Mouse (Mus musculus): ENCODE measurements around the gene Hhipl1.

Hhipl1 gene

DNA sequence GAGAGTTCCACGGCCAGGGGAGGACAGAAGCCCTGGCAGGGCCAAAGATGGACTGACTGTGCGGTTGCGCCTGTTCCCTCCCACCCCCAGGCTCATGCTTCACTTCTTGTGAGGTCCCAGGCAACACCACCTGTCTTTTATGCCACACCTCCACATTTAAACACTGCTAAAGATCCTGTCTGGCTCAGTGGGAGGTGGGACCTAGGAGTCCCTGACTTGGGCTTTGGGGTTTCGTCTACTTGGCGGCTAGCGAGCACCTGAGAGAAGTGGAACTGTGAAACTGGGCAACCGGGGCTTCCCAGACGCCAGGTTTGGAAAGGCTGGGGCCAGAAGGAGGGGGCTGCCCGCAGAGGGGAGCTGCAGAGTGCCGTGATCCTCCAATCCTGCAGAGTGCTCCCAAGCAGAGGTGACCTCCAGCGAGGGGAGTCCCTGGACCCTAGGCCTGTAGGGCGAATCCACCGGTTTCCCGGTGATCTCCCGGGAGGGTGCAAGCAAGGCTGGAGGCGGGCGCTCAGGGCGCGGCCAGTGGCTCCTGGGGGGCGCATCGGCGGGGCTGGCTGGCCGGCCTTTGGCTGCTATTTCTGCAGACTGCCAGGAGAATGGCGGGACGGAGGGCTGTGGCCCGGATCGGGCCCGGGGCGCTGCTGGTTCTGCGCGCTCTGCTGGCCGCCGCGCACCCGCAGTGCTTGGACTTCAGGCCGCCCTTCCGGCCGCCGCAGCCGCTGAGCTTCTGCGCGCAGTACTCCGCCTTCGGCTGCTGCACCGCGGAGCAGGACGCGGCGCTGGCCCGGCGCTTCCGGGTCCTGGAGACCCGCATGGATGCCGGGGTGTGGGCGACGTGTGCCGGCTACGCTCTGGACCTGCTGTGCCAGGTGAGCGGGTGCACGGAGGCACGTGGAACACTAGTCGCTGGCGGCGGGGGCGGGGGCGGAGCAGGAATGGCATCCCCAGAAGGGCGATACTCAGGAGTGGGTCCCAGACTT is at the start of gene Hhipl1:
Gene Hhipl1, plus strand, starts transcription at position 459 of the 983 bp plus-strand sequence.
- DNase-seq: peak; percentile 96

DNA sequence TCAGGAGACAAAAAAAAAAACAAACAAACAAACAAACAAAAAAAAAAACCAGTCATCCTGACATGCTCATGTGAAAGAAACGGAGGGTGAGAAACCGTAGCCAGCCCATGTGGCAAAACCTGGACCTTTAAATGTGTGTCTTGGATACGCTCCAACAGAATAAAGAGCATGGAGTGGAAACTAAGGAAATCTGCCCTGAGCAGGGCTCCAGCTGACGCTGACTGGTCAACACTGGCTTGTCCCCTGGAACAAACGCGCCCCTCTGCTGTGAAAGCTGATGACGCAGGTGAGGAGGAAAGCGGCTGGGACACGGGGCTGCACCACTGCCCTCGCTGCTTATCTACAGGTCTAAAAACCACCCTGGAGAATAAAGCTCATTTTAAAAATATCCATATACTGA is 49.3 kb upstream of the Hhipl1 start:
- DNase-seq: no peak

DNA sequence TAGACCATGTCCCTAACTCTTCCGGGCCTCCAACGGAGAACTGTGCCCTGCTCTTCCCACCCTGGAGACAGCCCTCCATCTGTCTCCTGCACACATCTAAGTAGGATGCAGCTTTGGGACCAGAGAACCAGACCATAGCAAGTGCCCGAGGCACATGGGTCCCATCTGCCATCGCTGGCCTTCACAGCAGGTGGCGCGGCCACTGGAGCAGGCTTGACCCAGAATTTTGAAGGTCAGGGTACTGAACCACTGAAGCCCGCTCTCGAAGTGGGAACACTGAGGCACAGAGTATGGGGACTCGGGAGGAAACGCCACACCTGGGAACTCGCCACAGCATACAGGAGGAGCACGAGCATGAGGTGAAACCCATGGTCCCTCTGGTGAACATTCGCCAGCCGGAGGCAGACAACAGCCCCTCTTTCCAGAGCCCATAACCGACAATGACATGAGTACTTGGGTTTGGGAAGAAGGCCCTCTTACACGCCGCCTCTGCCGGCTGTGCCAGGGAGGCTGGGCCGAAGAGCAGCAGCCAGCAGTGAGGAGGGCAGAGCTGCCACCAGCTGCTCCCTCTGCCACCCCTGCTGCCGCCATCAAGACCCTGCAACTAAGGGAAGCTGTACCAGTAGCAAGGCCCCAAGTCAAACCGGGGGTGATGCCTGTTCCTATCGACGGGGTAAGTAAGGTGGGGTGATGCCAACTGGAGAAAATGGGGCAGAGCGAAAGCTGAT is 46.6 kb upstream of the Hhipl1 start:
- DNase-seq: no peak

DNA sequence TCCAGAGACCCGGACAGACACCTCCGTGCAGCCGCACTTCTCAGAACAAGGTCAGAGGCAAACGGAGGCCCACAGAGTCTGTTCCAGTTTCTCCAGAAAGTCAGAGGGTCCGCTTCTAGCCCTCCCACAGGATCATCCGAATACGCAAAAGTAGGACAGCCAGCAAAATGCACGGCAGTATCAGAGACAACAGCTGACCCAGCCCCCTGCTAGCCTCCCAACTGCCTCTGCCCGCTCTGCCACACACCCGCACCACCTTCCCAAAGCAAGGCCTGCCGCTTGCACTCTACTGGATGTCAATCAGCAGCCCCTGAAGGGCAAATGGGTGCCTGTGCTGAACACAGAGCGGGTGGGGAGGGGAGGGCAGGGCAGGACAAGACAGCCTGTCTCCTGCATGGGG is 45.1 kb upstream of the Hhipl1 start:
- no peak for DNase-seq

DNA sequence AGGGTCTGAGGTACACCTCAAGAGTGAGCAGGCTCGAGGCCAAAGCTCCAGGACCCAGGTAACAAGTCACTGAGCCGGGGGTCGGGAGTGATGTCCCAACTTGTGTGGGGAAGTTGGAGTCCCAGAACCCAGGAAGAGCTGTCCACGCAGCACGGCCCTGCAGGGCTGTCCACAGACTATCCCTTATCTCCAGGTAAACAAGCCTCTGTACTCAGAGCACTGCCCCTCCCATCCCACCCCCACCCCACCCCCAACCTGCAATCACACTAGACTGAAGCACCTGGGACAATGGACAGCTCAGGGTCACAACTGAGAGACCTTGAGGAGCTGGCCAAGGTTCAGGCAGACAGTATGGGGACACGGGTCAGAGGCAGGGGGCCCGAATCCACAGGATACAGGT is 41.2 kb upstream of the Hhipl1 start:
- no peak for DNase-seq

DNA sequence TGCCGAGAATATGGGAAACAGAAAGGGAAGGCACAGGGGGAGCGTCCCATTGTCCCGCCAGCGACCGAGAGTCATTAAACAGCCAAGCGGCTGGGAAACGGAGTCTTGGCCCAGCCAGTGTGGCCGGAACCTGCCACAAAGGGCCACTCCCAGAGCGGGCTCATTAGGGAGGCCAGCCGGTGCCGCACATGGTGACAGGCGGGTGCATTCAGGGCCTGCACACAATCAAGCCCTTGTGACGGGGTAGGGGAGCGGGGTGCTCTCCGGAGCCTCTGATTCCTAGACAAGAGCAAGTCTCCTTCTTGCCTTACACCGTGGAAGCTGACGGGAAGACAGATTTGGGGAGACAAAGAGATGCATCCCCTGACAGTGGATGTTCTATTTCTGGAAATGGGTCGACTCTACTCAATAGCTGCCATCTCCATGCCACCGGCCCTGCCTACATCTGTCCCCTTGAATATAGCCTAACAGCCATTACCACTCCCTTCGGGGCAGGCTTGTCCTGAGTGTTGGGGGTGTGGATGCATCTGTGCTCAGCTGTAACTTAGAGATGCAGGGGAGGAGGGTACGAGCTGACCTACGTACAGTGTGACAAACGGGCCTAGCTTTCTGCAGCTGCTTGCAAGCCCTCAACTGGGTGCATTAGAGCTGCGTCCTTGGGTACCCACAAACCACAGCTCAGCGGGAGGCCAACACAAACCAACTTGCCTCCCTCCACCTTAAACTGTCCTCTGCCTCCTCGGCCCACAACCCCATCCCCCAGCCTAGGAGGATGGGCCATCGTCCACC is 40.0 kb upstream of the Hhipl1 start:
- peak; percentile 98 for DNase-seq

DNA sequence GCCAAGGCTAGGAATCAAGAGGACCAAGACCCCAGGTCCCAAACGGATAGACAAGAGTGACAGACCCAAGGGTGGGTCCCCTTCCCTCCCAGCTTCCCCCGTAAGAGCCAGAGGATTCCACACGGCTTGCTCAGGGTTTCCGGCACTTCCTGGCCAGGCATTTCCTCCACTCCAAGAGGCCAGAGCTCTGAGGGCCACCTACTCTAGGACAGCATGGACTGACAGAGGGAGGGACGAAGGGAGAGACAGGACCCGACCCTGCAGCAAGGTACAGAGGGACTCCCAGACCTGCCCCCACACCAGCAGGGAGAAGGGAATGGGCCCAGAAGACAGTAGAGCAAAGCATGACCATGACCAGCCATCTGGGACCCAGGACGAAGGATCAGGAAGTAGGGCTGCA is 38.4 kb upstream of the Hhipl1 start:
- peak; percentile 98 for DNase-seq

DNA sequence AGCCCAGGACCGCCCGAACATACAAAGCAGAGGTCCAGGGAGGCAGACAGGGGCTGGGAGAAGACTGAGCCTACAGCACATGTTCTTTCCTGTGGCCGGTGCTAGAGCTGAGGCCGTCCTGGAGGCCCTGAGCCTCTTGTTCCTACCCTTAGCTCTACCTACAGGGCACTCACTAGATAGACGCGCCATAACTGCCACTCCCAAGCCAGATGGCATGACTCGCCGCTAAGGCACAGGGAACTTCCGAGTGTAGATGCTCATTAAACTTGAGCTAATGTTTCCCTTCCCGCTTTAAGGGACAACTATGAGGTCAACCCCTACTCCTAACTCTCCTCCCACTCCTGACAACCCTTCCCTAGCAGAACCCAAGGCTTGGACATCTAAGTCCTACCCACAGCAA is 37.1 kb upstream of the Hhipl1 start:
- no peak for DNase-seq

DNA sequence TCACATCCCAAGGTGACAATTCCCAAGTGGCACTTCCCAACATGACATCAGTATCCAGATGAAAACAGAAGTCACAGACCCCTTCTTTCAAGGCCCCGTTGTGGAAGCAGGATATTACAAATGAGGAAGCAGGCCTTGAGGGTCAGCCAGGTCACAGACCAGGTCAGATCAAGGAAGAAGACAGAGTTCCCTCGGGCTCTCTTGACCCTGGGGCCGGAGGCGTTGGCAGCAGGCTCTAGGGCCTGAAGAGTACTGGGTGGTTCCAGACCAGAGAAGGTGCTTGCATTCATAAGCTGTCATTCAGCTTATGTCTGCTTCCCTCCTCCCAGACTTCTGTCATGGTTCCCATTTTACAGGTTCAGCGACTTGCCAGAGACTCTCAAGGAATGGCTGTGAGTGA is 36.4 kb upstream of the Hhipl1 start:
- DNase-seq: no peak

DNA sequence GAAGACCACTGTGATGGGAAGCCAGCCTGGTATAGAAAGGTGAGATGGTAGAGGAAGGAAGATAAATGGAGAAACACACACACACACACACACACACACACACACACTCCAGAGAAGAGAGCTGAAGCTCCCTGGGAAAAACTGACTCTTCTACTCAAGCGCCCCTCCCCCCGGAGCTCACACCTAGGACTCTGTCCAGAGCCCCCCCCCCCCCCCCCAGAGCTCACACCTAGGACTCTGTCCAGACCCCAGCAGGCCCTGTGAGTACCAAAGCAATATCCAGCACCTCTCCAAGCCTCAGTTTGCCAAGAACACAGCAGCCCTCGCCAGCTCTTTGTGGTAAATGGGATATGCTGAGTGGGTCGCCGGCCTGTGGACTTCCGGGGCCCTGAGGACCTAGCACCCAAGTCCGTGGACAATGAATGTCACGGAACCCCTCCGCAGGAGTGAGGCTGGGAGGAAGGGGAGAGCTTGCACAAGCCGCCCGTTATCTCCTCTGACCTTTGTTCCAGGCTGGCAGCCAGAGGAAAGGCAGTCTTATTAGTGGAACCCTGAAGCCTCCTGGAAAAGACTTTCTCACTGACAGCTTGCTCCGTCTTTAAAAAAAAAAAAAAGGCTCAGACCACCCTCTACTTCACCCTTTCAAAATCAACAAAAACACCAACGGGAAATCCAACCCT is 35.7 kb upstream of the Hhipl1 start:
- no peak for DNase-seq

DNA sequence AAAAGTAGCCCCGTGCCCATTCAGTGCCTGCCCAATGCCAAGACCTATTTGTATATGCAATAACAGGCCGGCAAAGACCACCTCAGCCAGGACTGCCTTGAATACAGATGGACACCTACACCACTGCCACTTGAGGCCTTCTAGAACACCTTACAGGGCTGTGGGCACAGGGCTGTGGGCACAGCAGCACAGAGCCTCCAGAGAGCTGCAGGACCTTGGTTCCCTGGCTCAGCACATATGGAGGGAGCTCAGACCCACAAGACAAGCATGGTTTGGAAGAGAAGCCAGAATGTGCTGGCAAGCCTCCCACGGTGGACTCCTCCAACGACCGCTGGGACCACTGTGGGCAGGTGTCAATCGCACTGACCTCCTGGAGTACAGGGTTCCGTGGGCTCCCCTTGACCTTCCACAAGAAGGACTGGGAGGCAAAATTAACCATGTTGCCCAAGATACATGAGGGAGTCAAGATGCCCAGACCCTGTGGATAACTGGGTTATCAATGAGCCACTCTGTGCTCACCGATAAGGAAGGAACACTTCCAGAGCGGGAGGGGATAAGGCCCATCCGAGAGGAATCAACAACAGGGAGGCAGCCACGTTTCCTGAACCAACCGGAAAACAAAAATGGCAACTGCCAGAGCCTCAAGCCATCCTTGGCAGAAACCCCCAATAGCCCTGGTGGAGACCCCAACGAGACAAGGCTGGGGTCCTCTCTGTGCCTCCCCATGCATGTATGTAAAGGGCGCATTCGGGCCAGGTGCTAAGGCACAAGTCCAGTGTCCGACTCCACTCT is 34.5 kb upstream of the Hhipl1 start:
- no peak for DNase-seq

DNA sequence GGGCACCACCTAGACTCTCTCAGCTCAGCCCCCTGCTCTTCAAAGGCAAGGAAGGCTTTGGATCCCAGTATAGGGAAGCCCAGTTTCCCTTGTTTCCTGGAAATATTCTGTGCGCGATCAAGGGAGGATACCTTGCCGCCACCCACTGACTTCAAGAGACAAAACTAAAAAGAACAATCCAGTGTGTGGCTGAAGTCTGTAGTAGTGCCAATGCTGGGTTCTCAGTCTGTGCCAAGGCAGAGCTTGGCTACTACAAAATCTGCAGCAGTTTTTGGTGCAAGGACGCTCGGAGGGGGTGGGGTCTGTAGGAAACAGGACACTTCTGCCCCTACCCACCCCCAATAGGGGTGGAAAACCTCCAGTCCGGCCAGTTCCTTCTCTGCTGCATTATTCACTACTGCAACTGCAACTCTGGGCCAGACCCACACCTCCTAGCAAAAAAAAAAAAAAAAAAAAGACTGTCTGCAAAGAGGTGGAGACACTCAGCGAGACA is 33.9 kb upstream of the Hhipl1 start:
- no peak for DNase-seq

DNA sequence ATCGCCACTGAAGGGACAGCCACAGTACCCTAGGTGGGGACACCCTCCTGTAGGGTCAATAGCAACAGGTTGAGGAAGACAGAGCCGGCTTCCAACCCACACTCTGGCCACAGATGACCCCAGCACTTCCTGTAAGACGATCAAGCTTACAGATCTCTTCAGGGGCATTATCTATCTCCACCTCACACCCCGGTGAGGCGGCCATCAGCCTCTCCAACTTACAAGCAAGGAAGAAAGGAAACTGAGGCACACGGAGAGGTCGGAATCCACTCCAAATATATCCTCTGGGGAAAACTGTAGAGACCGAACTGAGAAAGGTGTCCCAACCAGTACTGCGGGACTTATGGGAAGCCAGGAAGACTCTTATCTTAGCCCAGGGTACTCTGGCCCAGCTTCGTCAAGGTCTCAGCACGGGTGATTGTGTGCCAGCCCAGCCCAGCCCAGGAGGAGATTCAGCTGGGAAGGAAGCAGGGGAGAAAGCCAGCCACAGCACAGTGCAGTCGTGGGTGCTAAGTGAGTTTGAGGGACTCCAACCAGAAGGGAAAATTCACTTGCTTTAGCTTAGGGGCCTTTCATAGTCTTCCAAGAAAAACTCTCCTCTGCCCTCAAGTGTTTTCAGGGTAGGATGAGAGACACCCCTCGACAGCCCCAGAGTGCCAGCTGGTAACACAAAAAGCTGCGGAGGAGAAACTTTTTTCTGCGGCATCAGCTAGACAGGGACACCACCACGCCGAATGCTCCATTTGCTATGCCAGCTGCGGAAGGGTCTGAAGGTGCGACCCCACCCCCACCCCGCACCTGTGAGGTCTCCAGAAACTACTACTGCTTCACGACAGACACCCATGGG is 32.4 kb upstream of the Hhipl1 start:
- DNase-seq: no peak

DNA sequence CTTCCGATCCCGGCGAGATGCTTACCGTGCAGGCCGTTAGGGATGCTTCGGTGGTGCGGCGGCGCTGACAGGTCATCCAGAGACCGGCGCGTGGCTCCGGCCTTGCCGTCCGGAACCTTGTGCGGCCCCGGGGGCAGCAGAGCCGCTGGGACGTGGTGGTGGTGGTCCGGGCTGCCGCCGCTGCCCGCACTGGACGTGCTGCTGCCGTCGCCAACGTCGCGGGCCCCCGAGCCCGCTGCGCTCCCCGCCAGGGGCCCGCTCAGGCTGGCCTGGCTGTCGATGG is 31.8 kb upstream of the Hhipl1 start:
- no peak for DNase-seq

DNA sequence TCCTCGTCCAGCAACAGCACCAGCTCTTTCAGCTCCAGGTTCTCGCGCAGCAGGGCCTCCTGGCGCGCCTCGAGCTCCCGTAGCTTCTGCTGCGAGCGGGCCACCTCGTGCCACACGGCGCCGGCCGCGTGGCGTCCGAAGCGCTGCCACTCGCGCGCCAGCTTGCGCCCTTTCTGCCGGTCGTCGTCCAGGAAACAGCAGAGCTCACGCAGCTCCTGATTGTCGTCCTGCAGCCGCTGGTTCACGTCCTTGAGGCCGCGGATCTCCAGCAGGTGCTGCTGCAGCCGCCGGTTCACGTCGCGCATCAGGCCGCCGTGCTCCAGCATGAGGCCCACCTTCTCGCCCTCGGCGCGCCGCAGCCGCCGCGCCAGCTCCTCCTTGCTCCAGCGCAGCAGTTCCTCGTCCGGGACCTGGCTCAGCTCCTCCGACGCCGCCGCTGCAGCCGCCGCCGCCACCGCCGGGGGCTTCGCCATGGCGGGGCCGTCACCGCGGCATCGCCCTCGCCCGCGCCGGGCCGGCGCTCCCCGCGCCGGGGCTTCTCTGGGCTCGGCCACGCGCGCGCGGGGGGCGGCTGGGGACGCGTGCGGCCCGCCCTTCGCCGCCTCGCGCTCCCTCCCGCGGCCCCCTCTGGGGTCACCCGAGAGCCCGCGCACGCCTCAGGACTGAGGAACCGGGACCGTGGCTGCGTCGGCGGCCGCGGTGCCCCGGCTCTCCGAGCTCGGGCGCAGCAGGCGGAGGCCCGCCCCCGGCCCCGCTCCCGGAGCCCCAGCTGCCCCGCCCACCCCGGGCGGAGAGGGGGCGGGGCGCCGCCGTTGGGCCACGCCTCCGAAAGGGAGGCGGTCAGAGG is 31.2 kb upstream of the Hhipl1 start, which contains the start of gene Ccdc85c:
Gene Ccdc85c, minus strand, starts transcription at position 765 of the 847 bp plus-strand sequence.
- DNase-seq: peak; percentile 94

DNA sequence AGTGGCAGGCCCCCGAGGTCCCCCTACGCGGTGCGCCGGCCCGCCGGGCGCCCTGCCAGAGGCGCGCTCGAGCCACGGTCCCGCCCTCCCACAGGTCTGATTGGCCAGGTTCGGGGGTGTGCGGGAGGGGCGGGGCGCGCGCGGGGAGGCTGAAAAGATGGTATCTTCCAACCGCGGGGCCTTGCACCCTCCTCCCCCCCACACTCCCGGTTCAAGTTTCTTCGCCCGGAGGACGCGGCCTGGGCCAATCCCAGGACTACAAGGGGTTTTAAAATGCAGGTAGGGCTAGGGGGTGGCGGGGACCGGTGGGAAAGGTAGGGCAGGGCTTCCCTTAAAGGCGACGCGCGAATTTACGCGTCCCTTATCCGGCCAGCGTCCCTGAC is 30.6 kb upstream of the Hhipl1 start:
- DNase-seq: peak; percentile 100

DNA sequence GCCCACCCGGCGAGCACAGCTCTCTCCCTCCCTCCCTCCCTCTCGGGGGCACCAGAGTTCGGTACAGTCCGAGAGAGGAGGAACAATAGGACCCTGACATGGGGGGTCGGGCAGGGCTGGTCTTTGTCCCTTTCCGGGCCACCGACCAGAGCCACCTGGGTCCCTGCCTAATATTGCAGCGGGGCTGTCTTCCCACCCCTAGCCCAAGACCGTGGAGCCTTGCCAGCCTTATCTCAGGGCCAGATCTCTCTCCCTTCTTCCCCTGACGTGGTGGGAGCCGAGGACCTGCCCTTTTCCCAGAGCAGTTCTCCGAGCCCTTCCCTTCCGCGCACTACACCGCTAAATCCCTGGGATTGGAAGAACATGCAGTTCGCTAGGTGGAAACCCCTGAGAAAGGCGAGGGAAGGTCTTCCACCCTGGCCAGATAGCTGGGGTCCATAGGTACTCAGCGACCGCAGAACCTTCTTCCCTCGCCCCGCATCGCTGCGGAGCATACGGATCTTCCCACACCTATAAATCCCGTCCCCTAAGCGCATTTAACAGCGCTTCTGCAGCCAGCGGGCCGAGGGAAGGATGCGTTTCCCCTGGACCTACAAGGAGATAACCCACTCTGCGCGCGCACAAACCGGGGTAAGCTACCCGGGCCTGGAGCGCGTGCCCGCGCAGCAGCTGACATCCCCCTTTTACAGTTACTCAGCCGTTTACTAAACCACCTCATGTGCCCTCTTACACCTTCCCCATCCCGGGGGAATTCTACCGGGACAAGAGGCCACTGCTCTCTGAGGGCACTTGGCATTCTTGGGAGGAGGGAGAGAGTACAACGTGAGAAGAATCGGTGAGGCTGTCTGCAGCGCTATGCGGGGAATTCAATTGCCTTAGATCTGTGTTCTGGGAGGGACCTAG is 29.9 kb upstream of the Hhipl1 start:
- peak; percentile 97 for DNase-seq

DNA sequence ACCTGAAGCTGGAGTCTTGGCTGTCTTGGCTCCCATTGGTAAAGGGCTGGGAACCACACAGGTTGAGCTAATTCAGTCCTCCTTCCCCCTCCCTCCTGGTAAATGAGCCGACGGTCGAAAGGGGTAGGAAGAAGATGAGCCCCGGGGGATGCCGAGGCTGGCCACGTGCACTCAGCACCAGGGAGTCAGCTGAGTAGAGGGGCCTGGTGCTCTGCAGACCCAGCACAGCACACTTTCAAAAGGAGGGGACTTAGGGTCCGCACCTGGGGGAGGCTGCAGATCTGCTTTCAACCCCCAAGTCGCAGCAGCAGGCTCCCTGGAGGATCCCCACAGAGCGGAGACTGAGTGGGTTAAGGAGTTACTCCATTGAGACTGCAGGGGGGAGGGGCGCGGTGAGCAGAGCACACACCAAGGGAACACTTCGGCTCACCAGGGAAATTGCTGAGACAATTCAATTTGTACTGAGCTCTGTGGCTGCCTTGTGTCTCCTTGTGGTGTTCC is 28.7 kb upstream of the Hhipl1 start:
- DNase-seq: no peak
